Mouse (Mus musculus) ES-Bruce4 (cell line): ENCODE measurements around the gene Pcolce2.

Experiments used
- CTCF ChIP-seq: IDR thresholded peaks from one replicate; pipeline ENCODE4 v1.8.1; 2011; ENCODE audit warnings: low read depth, low read length
- EP300 ChIP-seq: IDR thresholded peaks from 2 replicates; pipeline ENCODE4 v1.6.1; 2011; ENCODE audit warnings: low read depth, low read length; ENCODE audit not compliant: insufficient read depth
- POLR2A ChIP-seq: IDR thresholded peaks from one replicate; pipeline ENCODE4 v1.8.1; 2011; ENCODE audit warnings: low read length; ENCODE audit not compliant: insufficient read depth

- no peak for TF ChIP-seq CTCF
- TF ChIP-seq EP300, result no peak
- TF ChIP-seq POLR2A, result no peak
Observed at GRCm38 (mm10) chr9:95680691-95681090, 43.3 kb downstream of the Pcolce2 start.
